Mouse (Mus musculus) embryonic facial prominence, embryonic 14.5 days (tissue): ENCODE results near the gene Pcsk4. TPM values are rescaled to one million over a fixed set of nuclear protein-coding genes. Genes with fewer than 3 reads are reported as not detected.

Experiments used
- ATAC-seq: fragments of 200-750 bp; cut with Nextera tagmentation; 2 replicates; pipeline ENCODE4 v1.8.0; 2017; ENCODE audit warnings: low read depth, moderate number of reproducible peaks, moderate TSS enrichment
- DNase-seq: peaks from one replicate; pipeline ENCODE4 v3.0.0-alpha.2; 2015; ENCODE audit warnings: low spot score
- H3K27ac ChIP-seq: fragments of 300-500 bp; sonication (generic); replicated peaks from 2 replicates; pipeline ENCODE4 v1.5.1; 2014; ENCODE audit warnings: low read depth, mild to moderate bottlenecking, low read length, moderate library complexity
- H3K27me3 ChIP-seq: fragments of 300-500 bp; sonication (generic); replicated peaks from 2 replicates; pipeline ENCODE4 v1.6.1; 2014; ENCODE audit warnings: low read length; ENCODE audit not compliant: control insufficient read depth, insufficient read depth
- H3K36me3 ChIP-seq: fragments of 300-500 bp; sonication (generic); 2 replicates; pipeline ENCODE4 v1.6.1; 2014; ENCODE audit warnings: low read length, mixed read lengths; ENCODE audit not compliant: control insufficient read depth, insufficient read depth
- H3K4me1 ChIP-seq: fragments of 300-500 bp; sonication (generic); 2 replicates; pipeline ENCODE4 v1.6.1; 2014; ENCODE audit warnings: antibody characterized with exemption, low read length; ENCODE audit not compliant: control insufficient read depth, insufficient read depth
- H3K4me2 ChIP-seq: fragments of 300-500 bp; sonication (generic); 2 replicates; pipeline ENCODE4 v1.6.1; 2014; ENCODE audit warnings: low read depth, mild to moderate bottlenecking, low read length, moderate library complexity, mixed read lengths
- H3K4me3 ChIP-seq: fragments of 300-500 bp; sonication (generic); 2 replicates; pipeline ENCODE4 v1.5.1; 2014; ENCODE audit warnings: low read depth, mild to moderate bottlenecking, low read length
- H3K9ac ChIP-seq: fragments of 300-500 bp; sonication (generic); 2 replicates; pipeline ENCODE4 v1.6.1; 2014; ENCODE audit warnings: low read depth, mild to moderate bottlenecking, low read length, moderate library complexity, mixed read lengths
- H3K9me3 ChIP-seq: fragments of 300-500 bp; sonication (generic); 2 replicates; pipeline ENCODE4 v1.6.1; 2016; ENCODE audit warnings: low read length; ENCODE audit not compliant: control insufficient read depth
- WGBS: fragments of 180-500 bp; shearing (Covaris S2); extraction: QIAGEN DNeasy Blood & Tissue Kit; methylation state at CpG from one replicate; pipeline ENCODE4 v1.1.7; 2014; 5-methylcytosine and 5-hydroxymethylcytosine counted together
- polyA plus RNA-seq: library from polyadenylated mRNA; unstranded; fragments of >200 nt; fragmentation: Nextera tagmentation; extraction: Ambion mirVana; gene quantifications from 2 replicates; pipeline ENCODE4 v1.2.1, GENCODE M21; 2014

The Pcsk4 gene
- polyA plus RNA-seq, 1 experiment from 2014 or later: 1.7 TPM

DNA sequence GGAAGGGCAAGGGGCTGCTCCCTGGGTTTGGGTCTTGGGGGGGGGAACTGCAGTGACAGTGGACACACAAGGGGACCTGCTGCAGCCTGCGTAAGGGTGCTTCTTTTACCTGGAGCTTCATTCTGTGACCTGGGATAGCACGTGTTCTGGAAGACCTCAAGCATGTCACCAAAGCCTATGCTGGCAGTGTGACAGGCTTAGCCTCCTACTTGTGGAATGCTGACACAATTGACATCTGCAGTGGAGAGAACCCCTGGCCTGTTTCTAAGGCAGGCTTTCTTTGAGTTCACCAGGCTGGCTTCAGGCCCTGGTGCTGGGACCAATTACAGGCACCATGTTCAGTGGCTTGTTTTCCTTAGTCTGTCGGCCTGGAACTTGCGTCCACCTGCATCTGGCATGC lies 35.0 kb downstream of the Pcsk4 start:
- DNase-seq: no peak
- H3K36me3 ChIP-seq: peaks cover 22% of the 10 kb centered on the region
- 0 out of 2 replicates have a peak, but pooled peaks cover 4% of the 10 kb centered on the region for H3K4me1 ChIP-seq
- no peak for ATAC-seq
- H3K4me3 ChIP-seq: no peak overlapping the region
- peaks cover 13% of the 10 kb centered on the region for H3K27me3 ChIP-seq
- H3K4me2 ChIP-seq: no peak overlapping the region
- H3K27ac ChIP-seq: no peak overlapping the region
- H3K9ac ChIP-seq: no peak overlapping the region
- 62% methylated on average over 4 of the region's 4 CpGs for WGBS
- H3K9me3 ChIP-seq: no peaks in the 10 kb centered on the region

DNA sequence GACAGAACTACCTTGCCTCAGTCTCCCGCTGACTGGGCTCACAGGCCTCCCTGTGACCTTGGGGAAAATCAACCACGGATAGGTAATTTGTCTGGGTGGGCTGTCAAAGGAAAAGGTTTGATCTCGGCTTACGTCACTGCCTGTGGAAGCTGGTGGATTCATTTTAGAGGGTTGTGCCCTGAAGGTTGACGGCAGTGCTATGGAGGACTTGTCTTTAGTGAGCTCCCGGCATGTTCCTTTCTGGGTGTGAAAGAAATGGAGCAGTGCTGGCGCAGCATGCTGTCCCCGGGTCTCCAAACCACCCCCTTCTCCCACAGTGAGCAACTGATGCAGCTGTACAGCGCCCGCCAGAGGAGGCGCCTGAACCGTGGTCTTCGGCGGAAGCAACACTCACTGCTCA lies 36.0 kb downstream of the Pcsk4 start:
- Histone ChIP-seq H3K27me3 (peaks cover 3% of the 10 kb centered on the region), H3K4me1 (0 out of 2 replicates have a peak, but pooled peaks cover 4% of the 10 kb centered on the region), H3K4me3 (peak overlapping the region; percentile 97), H3K4me2 (peak overlapping the region; percentile 98), H3K36me3 (peaks cover 28% of the 10 kb centered on the region), H3K9me3 (no peaks in the 10 kb centered on the region), H3K27ac (peak overlapping the region; percentile 94), H3K9ac (peak overlapping the region; percentile 99)
- DNase-seq: no peak
- 24% methylated on average over 14 of the region's 14 CpGs for WGBS
- no peak for ATAC-seq

DNA sequence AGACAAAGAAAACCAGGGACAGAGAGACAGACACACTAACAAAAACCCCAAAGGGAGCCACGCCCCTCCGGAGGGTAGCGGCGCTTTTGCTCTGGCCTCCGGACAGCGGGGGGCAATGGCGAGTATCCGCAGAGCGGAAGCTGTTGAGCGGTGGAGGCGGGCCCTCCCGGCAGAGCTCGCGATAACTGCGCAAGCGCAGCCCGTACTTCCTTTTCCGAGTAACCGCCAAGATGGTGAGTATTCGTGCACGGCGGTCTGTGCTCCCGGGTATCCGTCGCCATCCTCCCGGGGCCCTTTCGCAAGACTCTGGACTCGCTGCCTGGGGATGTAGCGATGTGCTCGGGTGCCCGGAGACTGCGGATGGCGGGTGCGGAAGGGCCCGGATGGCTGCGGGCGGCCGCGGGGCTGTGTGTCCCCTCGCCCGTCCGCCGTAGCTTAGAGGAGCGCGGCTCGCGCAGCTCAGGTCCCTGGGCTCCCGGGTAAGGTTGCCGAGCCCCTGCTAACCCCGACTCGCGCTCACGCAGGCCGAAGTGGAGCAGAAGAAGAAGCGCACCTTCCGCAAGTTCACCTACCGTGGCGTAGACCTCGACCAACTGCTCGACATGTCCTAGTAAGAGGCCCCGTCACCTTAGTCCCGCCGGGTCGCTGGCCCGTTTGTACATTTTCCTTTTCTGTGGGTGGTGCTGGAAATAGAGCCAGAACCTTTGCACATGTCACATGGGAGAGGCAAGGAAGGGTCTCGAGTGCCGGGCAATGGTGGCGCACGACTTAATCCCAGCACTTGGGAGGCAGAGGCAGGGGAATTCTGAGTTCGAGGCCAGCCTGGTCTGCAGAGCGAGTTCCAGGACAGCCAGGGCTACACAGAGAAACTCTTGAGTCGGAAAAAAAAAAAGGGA lies 36.8 kb downstream of the Pcsk4 start, which contains the start of gene Rps15:
Gene Rps15 (plus strand): TSS at position 203 of the 896 bp plus-strand sequence.
- DNase-seq (peak; percentile 98), ATAC-seq (peak; percentile 87)
- peak within 1 kb of the TSS; percentile 97 for H3K4me3 ChIP-seq
- peak within 1 kb of the TSS; percentile 94 for H3K27ac ChIP-seq
- under 1% methylated on average over 54 of the region's 72 CpGs for WGBS
- H3K9ac ChIP-seq: peak within 1 kb of the TSS; percentile 99
- no peaks in the 10 kb centered on the region; the same call in 1 of the 2 replicates for H3K27me3 ChIP-seq
- 0 out of 2 replicates have a peak, but pooled peaks cover 4% of the 10 kb centered on the region for H3K4me1 ChIP-seq
- peaks cover 36% of the 10 kb centered on the region for H3K36me3 ChIP-seq
- peak within 1 kb of the TSS; percentile 98 for H3K4me2 ChIP-seq
- H3K9me3 ChIP-seq: no peaks in the 10 kb centered on the region

DNA sequence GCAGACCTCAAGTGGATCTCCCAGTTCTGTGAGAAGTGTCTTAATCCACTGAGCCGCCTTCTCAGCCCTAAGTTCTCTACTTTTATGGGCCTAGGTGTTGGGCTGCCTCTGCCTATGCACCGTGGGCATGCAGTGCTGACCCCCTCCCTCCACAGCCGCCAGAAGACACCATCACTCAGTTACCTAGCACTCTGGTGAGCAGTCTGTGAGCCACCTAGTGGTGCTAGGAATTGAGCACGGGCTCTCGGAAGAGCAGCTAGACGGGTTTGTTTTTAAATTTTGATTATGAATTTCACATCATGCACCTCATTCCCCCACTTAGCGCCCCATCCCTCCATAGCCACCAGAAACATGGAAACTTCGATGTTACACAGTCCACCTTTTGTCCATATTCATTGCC lies 40.6 kb downstream of the Pcsk4 start:
- H3K27ac ChIP-seq: no peak overlapping the region
- no peak overlapping the region for H3K4me3 ChIP-seq
- WGBS: 70% methylated on average over 8 of the region's 8 CpGs
- DNase-seq (no peak), ATAC-seq (no peak)
- no peaks in the 10 kb centered on the region for H3K9me3 ChIP-seq
- 0 out of 2 replicates have a peak, but pooled peaks cover 4% of the 10 kb centered on the region for H3K4me1 ChIP-seq
- H3K4me2 ChIP-seq: no peak overlapping the region
- H3K9ac ChIP-seq: no peak overlapping the region
- H3K27me3 ChIP-seq: no peaks in the 10 kb centered on the region
- H3K36me3 ChIP-seq: peaks cover 59% of the 10 kb centered on the region

DNA sequence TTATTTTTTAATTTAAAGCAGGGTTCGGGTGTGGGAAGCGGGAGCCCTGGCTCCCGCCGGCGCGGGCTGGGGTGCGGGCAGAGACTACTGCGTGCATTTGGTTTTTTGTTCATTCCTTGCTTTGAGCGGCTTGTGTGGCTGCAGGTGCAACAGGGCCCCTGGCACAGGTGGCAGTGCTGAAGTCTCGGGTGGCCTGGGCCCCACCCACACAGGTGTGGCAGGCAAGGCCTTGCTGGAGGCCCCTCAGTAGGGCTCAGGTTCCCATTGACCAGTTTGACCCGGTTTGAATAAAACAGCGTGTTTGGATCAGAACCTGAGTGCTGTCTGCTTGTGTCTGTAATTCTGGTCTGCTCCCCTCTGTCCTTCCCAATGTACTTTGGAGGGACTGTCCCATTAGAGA lies 41.2 kb downstream of the Pcsk4 start:
- ATAC-seq (no peak), DNase-seq (no peak)
- Histone ChIP-seq H3K9me3 (no peaks in the 10 kb centered on the region), H3K4me3 (no peak overlapping the region), H3K4me2 (no peak overlapping the region), H3K27ac (no peak overlapping the region), H3K4me1 (no peaks in the 10 kb centered on the region), H3K27me3 (no peaks in the 10 kb centered on the region), H3K9ac (no peak overlapping the region), H3K36me3 (peaks cover 59% of the 10 kb centered on the region)
- WGBS: 90% methylated on average over 12 of the region's 12 CpGs

DNA sequence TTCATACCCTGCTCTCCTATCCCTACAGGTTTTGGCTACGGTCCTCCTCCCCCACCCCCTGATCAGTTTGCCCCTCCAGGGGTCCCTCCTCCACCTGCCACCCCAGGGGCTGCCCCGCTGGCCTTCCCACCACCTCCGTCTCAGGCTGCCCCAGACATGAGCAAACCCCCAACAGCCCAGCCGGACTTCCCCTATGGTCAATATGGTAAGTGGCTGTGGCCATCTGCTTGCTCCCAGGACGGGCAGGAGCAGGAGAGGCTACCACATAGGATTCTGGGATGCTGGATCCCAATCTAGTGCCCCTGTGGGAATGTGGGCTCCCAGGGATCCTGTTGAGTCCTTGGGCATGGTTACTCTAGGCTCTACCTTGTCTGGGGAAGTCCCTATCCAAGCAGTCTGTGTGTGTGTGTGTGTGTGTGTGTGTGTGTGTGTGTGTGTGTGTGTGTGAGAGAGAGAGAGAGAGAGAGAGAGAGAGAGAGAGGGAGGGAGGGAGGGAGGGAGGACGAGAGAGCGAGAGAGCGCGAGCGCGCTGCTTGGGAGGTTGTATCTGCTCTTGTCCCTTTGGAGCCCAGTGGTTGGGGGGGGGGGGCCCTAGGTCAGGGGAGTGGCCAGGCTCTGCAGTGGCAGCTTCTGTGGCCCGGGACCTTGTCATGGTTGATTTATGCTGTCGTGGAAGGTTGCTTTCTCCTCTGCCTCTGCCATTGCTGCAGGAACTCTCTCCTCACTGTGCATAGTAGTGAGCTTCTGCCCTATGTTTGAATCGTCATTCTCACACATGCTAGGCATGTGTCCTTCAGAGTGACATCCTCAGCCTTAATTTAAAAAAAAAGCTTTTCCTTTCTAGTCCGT lies 43.9 kb downstream of the Pcsk4 start:
- Histone ChIP-seq H3K4me1 (no peaks in the 10 kb centered on the region), H3K36me3 (peaks cover 83% of the 10 kb centered on the region), H3K9me3 (no peaks in the 10 kb centered on the region), H3K27ac (no peak overlapping the region), H3K9ac (no peak overlapping the region), H3K4me2 (no peak overlapping the region), H3K27me3 (no peaks in the 10 kb centered on the region), H3K4me3 (no peak overlapping the region)
- DNase-seq: no peak
- 82% methylated on average over 12 of the region's 15 CpGs for WGBS
- ATAC-seq: no peak

DNA sequence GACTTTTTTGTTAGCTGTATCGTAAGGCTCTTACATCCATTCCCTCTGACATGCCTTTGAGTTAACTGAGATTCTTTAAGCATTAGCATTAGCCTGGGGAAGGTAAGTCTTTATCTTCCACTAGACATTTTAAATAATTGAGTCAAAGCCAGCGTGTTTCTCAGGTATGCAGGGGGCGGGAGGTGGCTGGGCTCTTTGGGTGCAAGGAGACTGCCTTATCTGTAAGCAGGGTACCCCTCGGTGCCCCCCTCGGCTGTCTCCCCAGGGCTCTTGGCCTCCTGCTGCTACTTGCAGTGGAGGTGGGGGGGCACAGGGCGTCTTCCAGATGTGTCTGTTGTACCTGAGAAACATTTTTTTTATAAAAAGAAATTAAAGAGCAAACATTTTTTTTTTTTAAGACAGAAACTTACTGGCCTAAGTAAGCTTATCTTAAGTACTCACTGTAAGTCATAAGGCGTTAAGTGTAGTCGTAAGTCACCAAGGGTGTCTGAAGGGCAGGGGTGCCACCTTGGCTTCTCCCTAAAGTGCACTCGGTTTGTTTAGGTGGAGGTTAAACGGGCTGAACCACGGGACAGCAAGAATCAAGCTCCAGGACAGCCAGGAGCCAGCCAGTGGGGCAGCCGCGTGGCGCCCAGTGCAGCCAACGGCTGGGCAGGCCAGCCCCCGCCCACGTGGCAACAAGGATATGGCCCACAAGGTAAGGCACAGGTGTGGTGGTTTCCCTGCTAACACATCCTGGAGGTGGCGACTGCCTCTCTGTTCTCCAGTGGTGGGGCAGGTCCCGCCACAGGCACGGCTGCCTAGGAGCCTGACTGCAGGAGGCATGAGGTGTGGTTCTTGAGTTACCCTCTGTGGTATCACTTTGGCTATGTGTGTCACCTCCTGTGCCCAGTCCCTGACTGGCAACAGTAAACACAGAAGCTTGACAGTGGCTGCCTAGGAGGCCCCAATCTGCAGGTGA lies 46.5 kb downstream of the Pcsk4 start:
- ATAC-seq (no peak), DNase-seq (no peak)
- Histone ChIP-seq H3K4me3 (no peak overlapping the region), H3K27ac (no peak overlapping the region), H3K27me3 (no peaks in the 10 kb centered on the region), H3K4me2 (no peak overlapping the region), H3K9me3 (no peaks in the 10 kb centered on the region), H3K4me1 (no peaks in the 10 kb centered on the region), H3K9ac (no peak overlapping the region), H3K36me3 (peaks cover 98% of the 10 kb centered on the region)
- WGBS: 88% methylated on average over 18 of the region's 20 CpGs

DNA sequence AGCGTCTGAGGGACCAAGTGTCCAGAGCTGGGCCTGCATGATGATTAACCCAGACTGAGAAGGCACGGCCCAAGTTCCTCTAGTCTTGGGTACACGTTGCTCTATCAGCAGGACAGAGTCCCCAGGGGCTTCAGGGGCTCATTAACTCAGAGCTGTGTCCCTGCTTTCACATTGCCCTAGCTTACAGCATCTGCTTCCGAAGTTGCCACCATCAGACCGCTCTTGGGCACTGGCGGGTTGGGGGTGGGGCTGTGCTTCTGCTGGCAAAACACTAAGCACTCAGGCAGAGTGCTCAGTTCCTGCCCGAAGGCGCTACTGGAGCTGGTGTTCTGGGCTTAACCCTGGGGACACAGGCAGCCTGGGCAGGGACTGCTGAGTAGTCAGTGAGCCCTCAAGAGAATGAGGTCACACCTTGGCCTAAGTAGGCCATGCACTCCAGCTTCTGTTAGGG lies 47.4 kb downstream of the Pcsk4 start:
- H3K36me3 ChIP-seq: peaks cover 98% of the 10 kb centered on the region
- H3K27ac ChIP-seq: no peak overlapping the region
- no peak overlapping the region for H3K4me2 ChIP-seq
- 65% methylated on average over 8 of the region's 8 CpGs for WGBS
- no peak overlapping the region for H3K9ac ChIP-seq
- no peak overlapping the region for H3K4me3 ChIP-seq
- DNase-seq: no peak
- H3K27me3 ChIP-seq: no peaks in the 10 kb centered on the region
- ATAC-seq: no peak
- H3K9me3 ChIP-seq: no peaks in the 10 kb centered on the region
- H3K4me1 ChIP-seq: no peaks in the 10 kb centered on the region
